Mouse (Mus musculus) embryonic facial prominence, embryonic 15.5 days (tissue): ENCODE results near the gene Zdhhc1. TPM values are rescaled to one million over a fixed set of nuclear protein-coding genes. Genes with fewer than 3 reads are reported as not detected.

Experiments used
- ATAC-seq: fragments of 200-750 bp; cut with Nextera tagmentation; 2 replicates; pipeline ENCODE4 v1.8.0; 2017; ENCODE audit warnings: low read depth, moderate TSS enrichment; ENCODE audit not compliant: insufficient number of reproducible peaks, low FRiP score, low TSS enrichment
- H3K27ac ChIP-seq: fragments of 300-500 bp; sonication (generic); replicated peaks from 2 replicates; pipeline ENCODE4 v1.5.1; 2015; ENCODE audit warnings: mild to moderate bottlenecking, inconsistent platforms
- H3K27me3 ChIP-seq: fragments of 300-500 bp; sonication (generic); 2 replicates; pipeline ENCODE4 v1.6.1; 2015; ENCODE audit warnings: inconsistent platforms
- H3K36me3 ChIP-seq: fragments of 300-500 bp; sonication (generic); 2 replicates; pipeline ENCODE4 v1.6.1; 2015; ENCODE audit warnings: mild to moderate bottlenecking, inconsistent platforms
- H3K4me1 ChIP-seq: fragments of 300-500 bp; sonication (generic); 2 replicates; pipeline ENCODE4 v1.6.1; 2015; ENCODE audit warnings: inconsistent platforms
- H3K4me2 ChIP-seq: fragments of 300-500 bp; sonication (generic); replicated peaks from 2 replicates; pipeline ENCODE4 v1.6.1; 2015; ENCODE audit warnings: mild to moderate bottlenecking, inconsistent platforms
- H3K4me3 ChIP-seq: fragments of 300-500 bp; sonication (generic); replicated peaks from 2 replicates; pipeline ENCODE4 v1.5.1; 2015; ENCODE audit warnings: mild to moderate bottlenecking, inconsistent platforms
- H3K9ac ChIP-seq: fragments of 300-500 bp; sonication (generic); 2 replicates; pipeline ENCODE4 v1.6.1; 2015; ENCODE audit warnings: inconsistent platforms
- H3K9me3 ChIP-seq: fragments of 300-500 bp; sonication (generic); replicated peaks from 2 replicates; pipeline ENCODE4 v1.6.1; 2016; ENCODE audit warnings: inconsistent platforms
- WGBS: fragments of 180-500 bp; shearing (Covaris S2); methylation state at CpG from one replicate; pipeline ENCODE4 v1.1.7; 2015; 5-methylcytosine and 5-hydroxymethylcytosine counted together
- polyA plus RNA-seq: library from polyadenylated mRNA; unstranded; fragments of >200 nt; fragmentation: Nextera tagmentation; extraction: Ambion mirVana; gene quantifications from 2 replicates; pipeline ENCODE4 v1.2.1, GENCODE M21; 2015

Zdhhc1 gene
- polyA plus RNA-seq, 1 experiment from 2014 or later: 59.8 TPM

DNA sequence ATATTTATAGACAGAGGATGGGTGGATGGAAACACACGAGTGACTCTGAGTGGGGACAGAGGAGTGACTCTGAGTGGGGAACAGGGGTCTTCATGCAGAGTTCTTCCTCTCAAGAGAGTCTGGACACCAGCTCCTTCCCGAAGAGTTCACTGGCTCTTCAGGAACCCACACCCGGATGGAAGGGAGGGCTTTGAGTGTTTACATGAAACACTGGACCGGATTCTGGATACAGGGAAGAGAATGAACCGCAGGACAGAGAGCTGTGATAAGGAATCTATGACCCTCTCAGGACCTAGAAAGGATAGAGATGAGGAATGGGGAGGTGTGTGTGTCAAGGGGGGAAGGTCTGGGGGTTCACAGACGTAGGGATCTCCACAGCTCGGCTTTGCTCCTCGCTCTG, 20.6 kb upstream of the Zdhhc1 start:
- Histone ChIP-seq H3K9ac (no peak overlapping the region), H3K36me3 (peaks cover 12% of the 10 kb centered on the region; the same call in 1 of the 2 replicates), H3K4me3 (no peak overlapping the region), H3K4me2 (no peak overlapping the region), H3K9me3 (no peaks in the 10 kb centered on the region), H3K27ac (no peak overlapping the region), H3K4me1 (peaks cover 25% of the 10 kb centered on the region), H3K27me3 (peaks cover 27% of the 10 kb centered on the region)
- ATAC-seq: no peak
- 47% methylated on average over 8 of the region's 8 CpGs for WGBS

- H3K4me2 ChIP-seq: peak overlapping the region; percentile 41
- H3K9ac ChIP-seq: no peak overlapping the region
- 12% methylated on average over 12 of the region's 12 CpGs for WGBS
- H3K36me3 ChIP-seq: 0 out of 2 replicates have a peak, but pooled peaks cover under 1% of the 10 kb centered on the region
- no peaks in the 10 kb centered on the region for H3K9me3 ChIP-seq
- peak overlapping the region; percentile 20; the same call in 1 of the 2 replicates for H3K4me3 ChIP-seq
- no peak for ATAC-seq
- no peak overlapping the region for H3K27ac ChIP-seq
- H3K4me1 ChIP-seq: peaks cover 25% of the 10 kb centered on the region
- H3K27me3 ChIP-seq: peaks cover 27% of the 10 kb centered on the region
These were observed 19.4 kb upstream of the Zdhhc1 start for GRCm38 (mm10) chr8:105516018-105516645.

- H3K9ac ChIP-seq: no peak overlapping the region
- H3K36me3 ChIP-seq: no peaks in the 10 kb centered on the region
- H3K9me3 ChIP-seq: no peaks in the 10 kb centered on the region
- no peak for ATAC-seq
- H3K4me1 ChIP-seq: peaks cover 35% of the 10 kb centered on the region
- no peak overlapping the region for H3K4me2 ChIP-seq
- 71% methylated on average over 5 of the region's 5 CpGs for WGBS
- H3K4me3 ChIP-seq: no peak overlapping the region
- H3K27ac ChIP-seq: no peak overlapping the region
- H3K27me3 ChIP-seq: peaks cover 24% of the 10 kb centered on the region
These were observed 18.0 kb upstream of the Zdhhc1 start for GRCm38 (mm10) chr8:105514656-105515055.

GRCm38 (mm10) chr8:105514194-105514593, 17.5 kb upstream of the Zdhhc1 start:
- H3K9me3 ChIP-seq: no peaks in the 10 kb centered on the region
- no peak overlapping the region for H3K27ac ChIP-seq
- H3K4me2 ChIP-seq: no peak overlapping the region
- 83% methylated on average over 6 of the region's 6 CpGs for WGBS
- no peak overlapping the region for H3K9ac ChIP-seq
- peaks cover 32% of the 10 kb centered on the region for H3K4me1 ChIP-seq
- H3K27me3 ChIP-seq: peaks cover 20% of the 10 kb centered on the region; the same call in 1 of the 2 replicates
- H3K4me3 ChIP-seq: no peak overlapping the region
- H3K36me3 ChIP-seq: no peaks in the 10 kb centered on the region
- ATAC-seq: no peak

GRCm38 (mm10) chr8:105509997-105510735, 13.5 kb upstream of the Zdhhc1 start:
- ATAC-seq: no peak

GRCm38 (mm10) chr8:105508758-105509157, 12.1 kb upstream of the Zdhhc1 start:
- Histone ChIP-seq H3K4me2 (no peak overlapping the region), H3K36me3 (no peaks in the 10 kb centered on the region), H3K4me3 (no peak overlapping the region), H3K27me3 (no peaks in the 10 kb centered on the region), H3K9ac (no peak overlapping the region), H3K27ac (peak overlapping the region; percentile 31), H3K9me3 (no peaks in the 10 kb centered on the region), H3K4me1 (peaks cover 25% of the 10 kb centered on the region)
- ATAC-seq: no peak
- 16% methylated on average over 2 of the region's 2 CpGs for WGBS

More at GRCm38 (mm10) chr8:105509997-105510735, 13.5 kb upstream of the Zdhhc1 start:
- Histone ChIP-seq H3K27me3 (no peaks in the 10 kb centered on the region), H3K36me3 (no peaks in the 10 kb centered on the region), H3K4me1 (peaks cover 25% of the 10 kb centered on the region), H3K4me2 (no peak overlapping the region), H3K27ac (peak overlapping the region; percentile 7; the same call in 1 of the 2 replicates), H3K4me3 (no peak overlapping the region), H3K9me3 (no peaks in the 10 kb centered on the region), H3K9ac (no peak overlapping the region)
- WGBS: 19% methylated on average over 12 of the region's 12 CpGs

DNA sequence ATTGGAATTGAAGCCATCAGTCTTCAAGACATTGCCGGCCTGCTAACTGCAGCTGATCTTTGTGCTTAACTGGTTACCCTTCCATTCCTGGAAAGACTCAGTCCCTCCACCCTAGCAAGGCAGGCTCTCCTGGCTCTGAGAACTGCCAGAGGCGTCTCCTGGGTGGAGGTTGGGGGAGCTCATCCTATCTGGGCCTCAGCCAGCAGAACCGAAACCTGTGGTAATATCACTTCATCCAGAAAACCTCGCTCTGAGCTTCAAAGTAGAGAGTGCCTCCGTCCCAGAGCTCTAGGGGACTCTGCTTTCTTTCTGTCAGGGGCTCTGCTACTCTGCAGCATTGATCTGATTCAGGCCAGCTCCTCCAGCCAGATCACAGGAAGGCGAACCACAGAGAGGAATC, 10.3 kb upstream of the Zdhhc1 start:
- H3K9ac ChIP-seq: no peak overlapping the region
- H3K4me1 ChIP-seq: peaks cover 25% of the 10 kb centered on the region
- 51% methylated on average over 6 of the region's 6 CpGs for WGBS
- H3K9me3 ChIP-seq: no peaks in the 10 kb centered on the region
- no peak for ATAC-seq
- no peaks in the 10 kb centered on the region for H3K36me3 ChIP-seq
- no peak overlapping the region for H3K4me3 ChIP-seq
- H3K4me2 ChIP-seq: no peak overlapping the region
- H3K27ac ChIP-seq: no peak overlapping the region
- no peaks in the 10 kb centered on the region for H3K27me3 ChIP-seq

DNA sequence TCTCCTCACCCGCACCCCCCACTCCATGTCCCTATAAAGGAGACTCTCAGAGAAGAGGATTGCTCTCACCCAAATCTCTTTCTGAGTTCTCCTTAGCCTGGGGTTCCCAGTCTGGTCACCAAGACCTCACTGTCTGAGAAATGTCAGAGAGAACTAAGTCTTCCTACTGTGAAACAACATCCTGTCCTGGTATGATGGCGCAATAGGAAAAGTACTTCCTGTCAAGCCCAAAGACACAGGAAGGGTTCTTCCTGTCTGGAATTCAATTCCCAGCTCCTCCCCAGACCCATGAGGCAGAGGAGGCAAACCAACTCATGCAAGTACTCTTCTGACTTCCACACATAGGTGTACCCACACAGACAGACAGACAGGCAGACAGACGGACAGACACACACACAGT, 7.9 kb upstream of the Zdhhc1 start:
- no peak for ATAC-seq
- no peaks in the 10 kb centered on the region for H3K9me3 ChIP-seq
- no peaks in the 10 kb centered on the region for H3K27me3 ChIP-seq
- peaks cover 15% of the 10 kb centered on the region for H3K4me1 ChIP-seq
- H3K4me2 ChIP-seq: no peak overlapping the region
- H3K4me3 ChIP-seq: no peak overlapping the region
- H3K36me3 ChIP-seq: no peaks in the 10 kb centered on the region
- WGBS: 90% methylated on average over 3 of the region's 3 CpGs
- H3K27ac ChIP-seq: no peak overlapping the region
- H3K9ac ChIP-seq: no peak overlapping the region

GRCm38 (mm10) chr8:105499787-105500186, 3.1 kb upstream of the Zdhhc1 start:
- Histone ChIP-seq H3K27ac (no peak overlapping the region), H3K27me3 (no peaks in the 10 kb centered on the region), H3K4me3 (no peak overlapping the region), H3K36me3 (no peaks in the 10 kb centered on the region), H3K9me3 (no peaks in the 10 kb centered on the region), H3K9ac (no peak overlapping the region), H3K4me1 (peaks cover 19% of the 10 kb centered on the region), H3K4me2 (no peak overlapping the region)
- 65% methylated on average over 12 of the region's 12 CpGs for WGBS
- no peak for ATAC-seq

DNA sequence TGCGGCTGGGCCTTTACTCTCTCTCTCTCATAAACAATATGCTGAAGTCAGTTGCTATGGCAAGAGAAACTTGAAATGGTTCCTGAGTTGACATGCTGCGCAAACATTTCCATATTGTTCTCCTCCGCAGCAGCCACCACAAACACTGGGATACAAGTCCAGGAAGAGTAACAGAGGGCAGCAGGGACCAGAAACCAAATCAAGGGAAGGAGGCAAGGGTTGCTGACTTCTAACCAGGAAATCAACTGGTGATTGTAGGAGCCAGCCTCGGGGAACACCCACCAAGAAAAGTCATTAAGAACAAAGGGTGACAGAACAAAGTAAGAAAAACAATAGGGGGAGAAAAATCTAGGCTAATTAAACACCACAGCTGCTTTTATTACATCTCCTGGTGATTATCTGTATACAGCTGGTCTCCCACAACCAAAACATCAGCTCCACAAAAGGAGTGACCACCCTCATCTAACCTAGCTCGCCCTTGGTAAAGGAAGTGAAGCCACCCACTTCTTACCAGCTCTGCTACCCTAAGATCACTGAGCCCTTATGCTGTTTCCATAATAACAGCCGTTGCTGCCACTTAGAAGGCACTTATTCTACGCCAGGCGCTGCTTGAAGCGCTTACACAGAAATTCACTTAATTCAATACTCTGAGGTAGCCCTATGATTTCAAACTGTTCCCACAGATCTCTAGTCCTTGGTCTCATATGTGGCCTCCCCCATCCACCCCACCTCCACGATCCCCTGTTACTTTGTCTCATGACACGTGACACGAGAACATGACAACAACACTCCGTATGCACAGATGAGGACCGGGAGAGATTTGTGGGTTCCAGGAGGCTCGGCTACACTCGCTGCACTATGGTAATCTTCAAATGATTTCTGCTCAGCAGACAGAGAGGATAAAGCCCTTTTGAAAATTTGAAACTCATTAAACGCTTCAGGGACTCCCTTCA, 1.1 kb downstream of the Zdhhc1 start:
- Histone ChIP-seq H3K36me3 (no peaks in the 10 kb centered on the region), H3K27ac (peak overlapping the region; percentile 89), H3K9ac (peak overlapping the region; percentile 92; the same call in 1 of the 2 replicates), H3K27me3 (no peaks in the 10 kb centered on the region), H3K4me1 (peaks cover 24% of the 10 kb centered on the region), H3K9me3 (no peaks in the 10 kb centered on the region), H3K4me3 (peak overlapping the region; percentile 72), H3K4me2 (peak overlapping the region; percentile 79)
- ATAC-seq: no peak
- WGBS: 28% methylated on average over 17 of the region's 17 CpGs

DNA sequence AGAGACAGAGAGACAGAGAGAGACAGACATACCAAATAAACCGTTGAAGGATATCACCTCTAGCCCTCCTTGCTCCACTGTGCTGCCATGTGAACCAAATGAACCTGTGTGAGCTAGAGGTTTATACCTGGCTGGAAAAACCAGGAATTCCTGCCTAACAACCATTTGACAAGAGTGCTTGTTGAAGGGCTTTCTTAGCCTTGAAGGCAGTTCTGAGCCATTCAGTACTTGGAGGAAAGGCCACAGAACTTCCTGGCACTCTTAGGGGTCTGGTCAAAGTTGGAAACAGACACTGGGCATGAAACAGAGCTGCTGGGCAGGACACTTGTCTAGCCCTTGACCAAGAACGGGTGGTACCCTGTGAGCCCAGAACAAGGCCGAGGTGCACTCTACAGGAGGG, 2.1 kb downstream of the Zdhhc1 start:
- ATAC-seq: no peak
- H3K36me3 ChIP-seq: no peaks in the 10 kb centered on the region
- H3K27ac ChIP-seq: peak overlapping the region; percentile 89
- no peak overlapping the region for H3K9ac ChIP-seq
- H3K4me2 ChIP-seq: 0 out of 2 replicates have a peak overlapping the region, but pooled peaks have one; percentile 79
- no peaks in the 10 kb centered on the region for H3K9me3 ChIP-seq
- WGBS: 62% methylated on average over 3 of the region's 3 CpGs
- peaks cover 24% of the 10 kb centered on the region for H3K4me1 ChIP-seq
- no peak overlapping the region for H3K4me3 ChIP-seq
- no peaks in the 10 kb centered on the region for H3K27me3 ChIP-seq
